Mouse (Mus musculus) heart, postnatal 0 days (tissue): Measurements from ENCODE around the gene Btbd3. TPM values are rescaled to one million over a fixed set of nuclear protein-coding genes. Genes with fewer than 3 reads are reported as not detected.

ENCODE experiments used
- ATAC-seq: fragments of 200-750 bp; cut with Nextera tagmentation; 2 replicates; pipeline ENCODE4 v1.8.0; 2017; ENCODE audit warnings: low read depth, moderate number of reproducible peaks, moderate library complexity; ENCODE audit not compliant: insufficient read depth
- DNase-seq: peaks from one replicate; pipeline ENCODE4 v3.0.0-alpha.2; 2016; ENCODE audit warnings: low spot score
- H3K27ac ChIP-seq: fragments of 300-500 bp; sonication (generic); 2 replicates; pipeline ENCODE4 v1.5.1; 2014; ENCODE audit warnings: low read depth, mild to moderate bottlenecking
- H3K27me3 ChIP-seq: fragments of 300-500 bp; sonication (generic); 2 replicates; pipeline ENCODE4 v1.6.1; 2014; ENCODE audit warnings: low read length, mixed read lengths; ENCODE audit not compliant: control insufficient read depth, insufficient read depth
- H3K36me3 ChIP-seq: fragments of 300-500 bp; sonication (generic); replicated peaks from 2 replicates; pipeline ENCODE4 v1.6.1; 2014; ENCODE audit warnings: low read length, mixed read lengths; ENCODE audit not compliant: control insufficient read depth, insufficient read depth
- H3K4me1 ChIP-seq: fragments of 300-500 bp; sonication (generic); 2 replicates; pipeline ENCODE4 v1.6.1; 2014; ENCODE audit warnings: antibody characterized with exemption; ENCODE audit not compliant: control insufficient read depth, insufficient read depth
- H3K4me2 ChIP-seq: fragments of 300-500 bp; sonication (generic); 2 replicates; pipeline ENCODE4 v1.6.1; 2014; ENCODE audit warnings: low read depth, mild to moderate bottlenecking, low read length, moderate library complexity
- H3K4me3 ChIP-seq: fragments of 300-500 bp; sonication (generic); 2 replicates; pipeline ENCODE4 v1.5.1; 2014; ENCODE audit warnings: low read depth, low read length
- H3K9ac ChIP-seq: fragments of 300-500 bp; sonication (generic); replicated peaks from 2 replicates; pipeline ENCODE4 v1.6.1; 2014; ENCODE audit warnings: low read depth, low read length, mixed read lengths
- H3K9me3 ChIP-seq: fragments of 300-500 bp; sonication (generic); replicated peaks from 2 replicates; pipeline ENCODE4 v1.6.1; 2016; ENCODE audit warnings: low read length; ENCODE audit not compliant: control insufficient read depth
- CTCF ChIP-seq: IDR thresholded peaks from 2 replicates; pipeline ENCODE4 v1.5.1; 2016; ENCODE audit warnings: antibody characterized with exemption, control low read depth, low read depth
- EP300 ChIP-seq: IDR thresholded peaks from 2 replicates; pipeline ENCODE4 v1.6.1; 2016; ENCODE audit warnings: antibody characterized with exemption, low read depth
- WGBS: fragments of 180-500 bp; shearing (Covaris S2); extraction: QIAGEN DNeasy Blood & Tissue Kit; methylation state at CpG from one replicate; pipeline ENCODE4 v1.1.7; 2014; 5-methylcytosine and 5-hydroxymethylcytosine counted together
- polyA plus RNA-seq: library from polyadenylated mRNA; unstranded; fragments of >200 nt; fragmentation: Nextera tagmentation; extraction: Ambion mirVana; gene quantifications from 2 replicates; pipeline ENCODE4 v1.2.1, GENCODE M21; 2015
- total RNA-seq: library from RNA; depleted of rRNA; stranded (reverse); fragments of >200 nt; gene quantifications from 2 replicates; pipeline ENCODE4 v1.2.3, GENCODE M21; 2014; ENCODE audit warnings: low replicate concordance

Btbd3 gene
- total and polyA plus RNA-seq, 2 experiments from 2014 or later, result 8.5 to 18.7 TPM

- H3K4me3 ChIP-seq, result no peak overlapping the region
- H3K27ac ChIP-seq, result no peak overlapping the region
- H3K4me2 ChIP-seq, result no peak overlapping the region
- DNase-seq (no peak), ATAC-seq (no peak)
- H3K9me3 ChIP-seq, result no peaks in the 10 kb centered on the region
- WGBS, result 76% methylated on average over 4 of the region's 4 CpGs
- H3K9ac ChIP-seq, result no peak overlapping the region
- no peaks in the 10 kb centered on the region for H3K27me3 ChIP-seq
- no peaks in the 10 kb centered on the region for H3K4me1 ChIP-seq
- no peaks in the 10 kb centered on the region for H3K36me3 ChIP-seq
- no peak for TF ChIP-seq CTCF
- no peak for TF ChIP-seq EP300
Measured at GRCm38 (mm10) chr2:138365391-138365790, 109.0 kb downstream of the Btbd3 start.

- H3K9ac ChIP-seq, result no peak overlapping the region
- no peaks in the 10 kb centered on the region for H3K4me1 ChIP-seq
- no peaks in the 10 kb centered on the region for H3K9me3 ChIP-seq
- DNase-seq (no peak), ATAC-seq (no peak)
- no peak overlapping the region for H3K4me2 ChIP-seq
- 75% methylated on average over 5 of the region's 5 CpGs for WGBS
- TF ChIP-seq CTCF (no peak), EP300 (no peak)
- H3K36me3 ChIP-seq, result no peaks in the 10 kb centered on the region
- no peak overlapping the region for H3K4me3 ChIP-seq
- no peak overlapping the region for H3K27ac ChIP-seq
- H3K27me3 ChIP-seq, result no peaks in the 10 kb centered on the region
Measured at GRCm38 (mm10) chr2:138374556-138374955, 118.2 kb downstream of the Btbd3 start.

GRCm38 (mm10) chr2:138378855-138379254, 122.5 kb downstream of the Btbd3 start:
- Histone ChIP-seq H3K4me3 (no peak overlapping the region), H3K36me3 (no peaks in the 10 kb centered on the region), H3K4me1 (no peaks in the 10 kb centered on the region), H3K9me3 (no peaks in the 10 kb centered on the region), H3K4me2 (no peak overlapping the region), H3K27ac (no peak overlapping the region), H3K27me3 (no peaks in the 10 kb centered on the region), H3K9ac (no peak overlapping the region)
- no peak for DNase-seq
- TF ChIP-seq EP300, result no peak
- TF ChIP-seq CTCF, result no peak
- no peak for ATAC-seq

GRCm38 (mm10) chr2:138384762-138385161, 128.4 kb downstream of the Btbd3 start:
- 67% methylated on average over 2 of the region's 2 CpGs for WGBS
- Histone ChIP-seq H3K9ac (no peak overlapping the region), H3K27me3 (no peaks in the 10 kb centered on the region), H3K4me1 (no peaks in the 10 kb centered on the region), H3K27ac (peak overlapping the region; percentile 9; the same call in 1 of the 2 replicates), H3K4me3 (no peak overlapping the region), H3K36me3 (no peaks in the 10 kb centered on the region), H3K9me3 (no peaks in the 10 kb centered on the region), H3K4me2 (no peak overlapping the region)
- DNase-seq (no peak), ATAC-seq (no peak)
- TF ChIP-seq CTCF, result no peak
- no peak for TF ChIP-seq EP300

- Histone ChIP-seq H3K4me3 (no peak overlapping the region), H3K27me3 (no peaks in the 10 kb centered on the region), H3K36me3 (no peaks in the 10 kb centered on the region), H3K4me1 (no peaks in the 10 kb centered on the region), H3K9ac (no peak overlapping the region), H3K4me2 (no peak overlapping the region), H3K9me3 (no peaks in the 10 kb centered on the region), H3K27ac (no peak overlapping the region)
- TF ChIP-seq EP300 (no peak), CTCF (no peak)
- WGBS, result 44% methylated on average over 1 of the region's 1 CpGs
- no peak for ATAC-seq
- DNase-seq, result no peak
Measured at GRCm38 (mm10) chr2:138388591-138388990, 132.2 kb downstream of the Btbd3 start.

- TF ChIP-seq CTCF (no peak), EP300 (no peak)
Measured at GRCm38 (mm10) chr2:138403046-138403445, 146.7 kb downstream of the Btbd3 start.

More at GRCm38 (mm10) chr2:138403046-138403445, 146.7 kb downstream of the Btbd3 start:
- no peaks in the 10 kb centered on the region for H3K36me3 ChIP-seq
- DNase-seq (no peak), ATAC-seq (no peak)
- no peaks in the 10 kb centered on the region for H3K9me3 ChIP-seq
- H3K27me3 ChIP-seq, result no peaks in the 10 kb centered on the region
- no peak overlapping the region for H3K4me3 ChIP-seq
- H3K9ac ChIP-seq, result no peak overlapping the region
- 42% methylated on average over 5 of the region's 5 CpGs for WGBS
- no peak overlapping the region for H3K27ac ChIP-seq
- no peak overlapping the region for H3K4me2 ChIP-seq
- H3K4me1 ChIP-seq, result no peaks in the 10 kb centered on the region
